Mouse (Mus musculus) brain, embryonic 14.5 days (tissue): ENCODE data around the gene Msi2.

Source experiments
- CTCF ChIP-seq: fragments of 200-500 bp; IDR thresholded peaks from 2 replicates; pipeline ENCODE4 v1.5.1; 2012; ENCODE audit warnings: inconsistent platforms, mild to moderate bottlenecking, moderate library complexity, borderline replicate concordance; ENCODE audit not compliant: insufficient read depth, insufficient read length; ENCODE audit errors: extremely low read depth
- POLR2A ChIP-seq: fragments of 200-500 bp; IDR thresholded peaks from 2 replicates; pipeline ENCODE4 v1.6.1; 2012; ENCODE audit warnings: mild to moderate bottlenecking, inconsistent platforms, borderline replicate concordance; ENCODE audit not compliant: poor library complexity, insufficient read depth, insufficient read length, severe bottlenecking; ENCODE audit errors: extremely low read depth

DNA sequence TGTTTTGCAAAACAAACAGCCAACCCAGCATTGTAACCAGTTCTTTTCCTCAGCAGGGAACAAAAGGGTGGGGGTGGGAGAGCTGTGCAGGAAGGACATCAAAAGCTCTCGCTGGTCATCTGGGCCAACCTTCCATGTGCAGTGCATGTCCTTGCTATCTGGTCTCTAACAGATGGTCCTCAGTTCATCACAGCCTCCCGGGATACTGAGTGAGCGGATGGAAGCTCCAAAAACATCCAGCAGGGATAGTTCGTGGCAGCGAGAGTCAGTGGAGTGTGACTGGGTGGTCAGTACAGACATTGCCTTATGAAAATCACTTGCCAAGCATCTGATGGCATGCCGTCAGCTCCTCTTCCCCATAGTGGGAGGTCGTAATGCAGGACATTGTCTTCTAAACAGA is 153.5 kb downstream of the Msi2 start:
- TF ChIP-seq POLR2A (no peak), CTCF (no peak)
